Mouse (Mus musculus): Measurements from ENCODE around the gene Usp32. TPM values are rescaled to one million over a fixed set of nuclear protein-coding genes. Genes with fewer than 3 reads are reported as not detected.

The Usp32 gene
- polyA plus RNA-seq, 1 experiment from 2014 or later: 3.0 TPM

GRCm38 (mm10) chr11:85116084-85116844 lies 23.7 kb downstream of the Usp32 start:
- H3K36me3 ChIP-seq (ENCODE audit: control insufficient read depth, insufficient read depth, low read length): no peaks in the 10 kb centered on the region
- no peaks in the 10 kb centered on the region for H3K27me3 ChIP-seq (ENCODE audit: control insufficient read depth, insufficient read depth, low read length)
- WGBS: 86% methylated on average over 3 of the region's 3 CpGs
- no peak overlapping the region for H3K4me2 ChIP-seq (replicated peaks; ENCODE audit: low read depth)
- no peak overlapping the region for H3K9ac ChIP-seq (ENCODE audit: low read length)
- TF ChIP-seq CTCF (IDR thresholded peaks at IDR 0.05; ENCODE audit: low read depth) (no peak), EP300 (optimal IDR thresholded peaks at IDR 0.05) (no peak)
- H3K4me1 ChIP-seq (replicated peaks; ENCODE audit: control insufficient read depth, insufficient read depth): no peaks in the 10 kb centered on the region
- H3K4me3 ChIP-seq (ENCODE audit: low read depth, low read length): no peak overlapping the region
- no peak overlapping the region for H3K27ac ChIP-seq (replicated peaks)
- no peak for ATAC-seq (ENCODE audit: low FRiP score, low TSS enrichment)
- DNase-seq (ENCODE audit: low spot score): no peak
- H3K9me3 ChIP-seq (ENCODE audit: control insufficient read depth, low read length): no peaks in the 10 kb centered on the region

- Histone ChIP-seq H3K36me3 (ENCODE audit: control insufficient read depth, insufficient read depth, low read length) (no peaks in the 10 kb centered on the region), H3K4me1 (replicated peaks; ENCODE audit: control insufficient read depth, insufficient read depth) (no peaks in the 10 kb centered on the region), H3K9ac (ENCODE audit: low read length) (no peak overlapping the region), H3K27ac (replicated peaks) (no peak overlapping the region), H3K9me3 (ENCODE audit: control insufficient read depth, low read length) (no peaks in the 10 kb centered on the region), H3K27me3 (ENCODE audit: control insufficient read depth, insufficient read depth, low read length) (no peaks in the 10 kb centered on the region), H3K4me2 (replicated peaks; ENCODE audit: low read depth) (no peak overlapping the region), H3K4me3 (ENCODE audit: low read depth, low read length) (no peak overlapping the region)
- TF ChIP-seq EP300 (optimal IDR thresholded peaks at IDR 0.05): no peak
- TF ChIP-seq CTCF (IDR thresholded peaks at IDR 0.05; ENCODE audit: low read depth): no peak
- DNase-seq (ENCODE audit: low spot score) (no peak), ATAC-seq (ENCODE audit: low FRiP score, low TSS enrichment) (no peak)
These were observed 30.0 kb downstream of the Usp32 start for GRCm38 (mm10) chr11:85109957-85110356.

DNA sequence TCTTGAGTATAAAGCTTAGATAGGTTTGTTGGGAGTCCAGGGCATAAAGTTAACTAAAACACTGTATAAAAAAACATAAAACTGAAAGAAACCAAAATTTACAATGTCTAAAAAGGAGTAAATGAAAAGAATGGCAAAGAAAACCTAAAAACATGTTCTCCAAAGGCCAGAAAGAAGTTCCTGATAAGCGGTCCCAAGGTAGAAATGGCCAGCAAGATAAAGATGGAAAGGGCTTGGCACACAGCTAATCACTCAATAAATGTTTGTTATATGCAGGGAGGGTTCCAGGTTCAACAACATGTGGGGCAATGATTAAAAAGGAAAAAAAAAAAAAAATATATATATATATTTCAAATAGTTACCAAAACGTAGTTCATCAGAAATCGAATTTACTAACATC lies 32.7 kb downstream of the Usp32 start:
- Histone ChIP-seq H3K9ac (ENCODE audit: low read length) (no peak overlapping the region), H3K27ac (replicated peaks) (no peak overlapping the region), H3K27me3 (ENCODE audit: control insufficient read depth, insufficient read depth, low read length) (no peaks in the 10 kb centered on the region), H3K4me2 (replicated peaks; ENCODE audit: low read depth) (no peak overlapping the region), H3K4me3 (ENCODE audit: low read depth, low read length) (no peak overlapping the region), H3K9me3 (ENCODE audit: control insufficient read depth, low read length) (no peaks in the 10 kb centered on the region), H3K4me1 (replicated peaks; ENCODE audit: control insufficient read depth, insufficient read depth) (no peaks in the 10 kb centered on the region), H3K36me3 (ENCODE audit: control insufficient read depth, insufficient read depth, low read length) (no peaks in the 10 kb centered on the region)
- DNase-seq (ENCODE audit: low spot score) (no peak), ATAC-seq (ENCODE audit: low FRiP score, low TSS enrichment) (no peak)
- TF ChIP-seq EP300 (optimal IDR thresholded peaks at IDR 0.05) (no peak), CTCF (IDR thresholded peaks at IDR 0.05; ENCODE audit: low read depth) (no peak)
- 90% methylated on average over 3 of the region's 3 CpGs for WGBS

DNA sequence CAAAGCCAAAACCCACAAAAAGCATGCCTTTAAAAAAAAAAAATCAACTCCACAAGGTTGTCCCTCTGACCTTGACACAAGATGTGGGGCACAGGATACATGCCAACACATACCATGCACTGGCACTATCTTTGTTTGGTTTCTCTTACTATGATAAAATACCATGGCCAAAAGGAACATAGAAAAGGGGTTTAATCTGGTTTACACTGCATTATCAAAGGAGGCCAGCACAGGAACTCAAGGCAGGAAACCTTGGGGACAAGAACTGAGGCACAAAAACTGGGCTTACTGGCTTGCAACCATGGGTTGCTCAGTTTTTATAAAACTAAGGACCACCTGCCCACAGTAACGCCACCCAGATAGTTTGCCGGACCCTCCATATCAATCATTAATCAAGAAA lies 34.1 kb downstream of the Usp32 start:
- no peak overlapping the region for H3K4me3 ChIP-seq (ENCODE audit: low read depth, low read length)
- H3K4me2 ChIP-seq (replicated peaks; ENCODE audit: low read depth): no peak overlapping the region
- no peak for ATAC-seq (ENCODE audit: low FRiP score, low TSS enrichment)
- H3K9ac ChIP-seq (ENCODE audit: low read length): no peak overlapping the region
- H3K27me3 ChIP-seq (ENCODE audit: control insufficient read depth, insufficient read depth, low read length): no peaks in the 10 kb centered on the region
- H3K9me3 ChIP-seq (ENCODE audit: control insufficient read depth, low read length): no peaks in the 10 kb centered on the region
- no peaks in the 10 kb centered on the region for H3K36me3 ChIP-seq (ENCODE audit: control insufficient read depth, insufficient read depth, low read length)
- no peak overlapping the region for H3K27ac ChIP-seq (replicated peaks)
- no peak for DNase-seq (ENCODE audit: low spot score)
- no peaks in the 10 kb centered on the region for H3K4me1 ChIP-seq (replicated peaks; ENCODE audit: control insufficient read depth, insufficient read depth)
- 87% methylated on average over 2 of the region's 2 CpGs for WGBS
- TF ChIP-seq CTCF (IDR thresholded peaks at IDR 0.05; ENCODE audit: low read depth) (no peak), EP300 (optimal IDR thresholded peaks at IDR 0.05) (no peak)

DNA sequence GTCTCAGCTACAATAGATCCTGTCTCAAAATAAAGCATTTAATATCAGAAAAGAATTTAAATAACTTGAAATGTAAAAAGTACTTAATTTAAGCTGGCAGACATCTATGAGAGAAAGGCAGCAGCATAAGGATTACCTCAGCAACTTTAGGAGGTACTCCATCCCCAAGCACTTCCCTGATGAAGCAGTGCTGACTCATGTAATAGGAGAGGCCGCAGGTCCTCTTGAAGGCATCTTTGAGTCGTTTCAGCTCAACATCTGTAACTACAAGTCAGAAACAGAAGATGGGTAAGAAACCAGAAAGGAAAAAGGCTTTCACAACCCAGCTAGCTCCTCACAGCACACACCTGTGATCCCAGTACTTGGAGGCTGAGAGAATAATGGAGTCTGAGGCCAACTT lies 36.2 kb downstream of the Usp32 start:
- 50% methylated on average over 2 of the region's 2 CpGs for WGBS
- no peak for ATAC-seq (ENCODE audit: low FRiP score, low TSS enrichment)

DNA sequence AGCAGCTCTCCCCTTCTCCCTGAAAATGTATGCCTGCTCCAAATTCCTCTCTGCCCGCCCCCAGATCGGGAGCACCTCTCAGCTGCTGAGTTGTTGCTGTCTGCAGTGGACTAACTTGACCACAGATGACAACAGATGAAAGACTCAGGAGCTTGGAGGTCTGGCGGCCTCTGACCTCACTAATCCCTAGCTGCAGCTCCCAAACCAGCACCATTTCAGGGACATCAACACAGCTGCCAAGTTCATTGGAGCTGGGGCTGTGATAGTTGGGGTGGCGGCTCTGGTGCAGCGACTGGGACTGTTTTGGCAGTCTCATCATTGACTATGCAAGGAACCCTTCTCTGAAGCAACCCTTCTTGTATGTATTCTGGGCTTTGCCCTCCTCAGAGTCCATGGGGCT lies 44.8 kb downstream of the Usp32 start:
- no peak for TF ChIP-seq CTCF (IDR thresholded peaks at IDR 0.05; ENCODE audit: low read depth)
- TF ChIP-seq EP300 (optimal IDR thresholded peaks at IDR 0.05): no peak
- H3K27me3 ChIP-seq (ENCODE audit: control insufficient read depth, insufficient read depth, low read length): no peaks in the 10 kb centered on the region
- ATAC-seq (ENCODE audit: low FRiP score, low TSS enrichment): no peak
- no peak for DNase-seq (ENCODE audit: low spot score)
- WGBS: 65% methylated on average over 5 of the region's 5 CpGs
- no peak overlapping the region for H3K4me2 ChIP-seq (replicated peaks; ENCODE audit: low read depth)
- no peaks in the 10 kb centered on the region for H3K36me3 ChIP-seq (ENCODE audit: control insufficient read depth, insufficient read depth, low read length)
- H3K27ac ChIP-seq (replicated peaks): no peak overlapping the region
- H3K4me1 ChIP-seq (replicated peaks; ENCODE audit: control insufficient read depth, insufficient read depth): no peaks in the 10 kb centered on the region
- H3K9ac ChIP-seq (ENCODE audit: low read length): no peak overlapping the region
- no peaks in the 10 kb centered on the region for H3K9me3 ChIP-seq (ENCODE audit: control insufficient read depth, low read length)
- H3K4me3 ChIP-seq (ENCODE audit: low read depth, low read length): no peak overlapping the region

More for the DNA sequence above, 36.2 kb downstream of the Usp32 start:
- DNase-seq (ENCODE audit: low spot score): no peak
- Histone ChIP-seq H3K9me3 (ENCODE audit: control insufficient read depth, low read length) (no peaks in the 10 kb centered on the region), H3K36me3 (ENCODE audit: control insufficient read depth, insufficient read depth, low read length) (no peaks in the 10 kb centered on the region), H3K27ac (replicated peaks) (no peak overlapping the region), H3K4me1 (replicated peaks; ENCODE audit: control insufficient read depth, insufficient read depth) (no peaks in the 10 kb centered on the region), H3K4me3 (ENCODE audit: low read depth, low read length) (no peak overlapping the region), H3K27me3 (ENCODE audit: control insufficient read depth, insufficient read depth, low read length) (no peaks in the 10 kb centered on the region), H3K9ac (ENCODE audit: low read length) (no peak overlapping the region), H3K4me2 (replicated peaks; ENCODE audit: low read depth) (no peak overlapping the region)
- TF ChIP-seq EP300 (optimal IDR thresholded peaks at IDR 0.05) (no peak), CTCF (IDR thresholded peaks at IDR 0.05; ENCODE audit: low read depth) (no peak)
